Mouse (Mus musculus): ENCODE data around the gene Nos1.

DNA sequence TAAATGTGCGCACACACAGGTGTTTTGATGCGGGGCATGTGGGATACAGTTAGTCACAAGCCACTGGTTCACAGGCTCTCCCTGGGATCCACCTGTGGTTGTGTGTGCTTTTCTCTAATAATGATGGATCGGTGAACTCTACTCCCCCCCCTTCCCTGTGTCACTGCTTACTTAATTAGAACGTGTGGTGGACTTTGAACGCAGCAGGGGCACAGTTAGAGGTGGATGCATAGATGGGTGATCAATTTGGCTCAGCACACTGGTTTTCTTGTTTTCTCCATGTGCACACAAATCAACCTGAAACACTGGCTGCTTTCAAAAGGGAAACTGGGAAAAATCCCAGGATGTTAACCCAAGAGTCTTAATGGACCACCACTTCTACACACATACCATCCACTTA is 198.2 kb downstream of the Nos1 start:
- TF ChIP-seq CTCF (IDR thresholded peaks at IDR 0.05; ENCODE audit: insufficient read depth, low read length), result no peak
- TF ChIP-seq POLR2A (IDR thresholded peaks at IDR 0.05; ENCODE audit: borderline replicate concordance, extremely low read depth, low read depth, low read length), result no peak

Data from lung, adult 2 months (tissue).